Mouse (Mus musculus): ENCODE measurements around the gene Metrnl. TPM values are rescaled to one million over a fixed set of nuclear protein-coding genes. Genes with fewer than 3 reads are reported as not detected.

Metrnl gene
- polyA plus RNA-seq, 1 experiment from 2014 or later = 21.2 TPM

DNA sequence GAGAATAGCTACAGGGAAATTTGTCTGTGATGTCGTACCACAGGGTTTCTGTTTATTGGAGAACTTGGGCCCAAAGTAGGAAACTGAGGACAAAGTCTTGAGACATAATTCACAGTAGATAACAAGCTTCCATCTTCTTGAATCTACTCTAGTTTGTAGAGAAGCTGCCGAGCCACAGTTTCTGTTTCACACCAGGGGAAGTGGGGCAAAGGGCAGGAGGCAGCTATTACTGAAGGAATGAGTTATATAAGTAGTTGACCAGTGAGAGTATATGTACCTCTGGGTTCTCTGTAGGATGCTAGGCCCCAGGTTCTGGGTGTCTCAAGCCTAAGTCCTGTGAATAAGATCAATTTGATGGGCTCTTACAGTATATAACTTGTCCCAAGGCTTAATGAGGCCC lies 12.2 kb downstream of the Metrnl start:
- ATAC-seq (ENCODE audit: low read depth) = no peak
- H3K9me3 ChIP-seq = no peaks in the 10 kb centered on the region
- 87% methylated on average over 2 of the region's 2 CpGs for WGBS

GRCm38 (mm10) chr11:121714745-121715485 lies 13.6 kb downstream of the Metrnl start:
- Histone ChIP-seq H3K36me3 (no peaks in the 10 kb centered on the region), H3K9me3 (no peaks in the 10 kb centered on the region), H3K4me3 (no peak overlapping the region), H3K27ac (replicated peaks) (no peak overlapping the region), H3K4me2 (no peak overlapping the region), H3K27me3 (no peaks in the 10 kb centered on the region), H3K9ac (no peak overlapping the region), H3K4me1 (replicated peaks) (no peaks in the 10 kb centered on the region)
- no peak for ATAC-seq (ENCODE audit: low read depth)
- 79% methylated on average over 2 of the region's 2 CpGs for WGBS

More for the DNA sequence above, 12.2 kb downstream of the Metrnl start:
- H3K27ac ChIP-seq (replicated peaks) = no peak overlapping the region
- no peaks in the 10 kb centered on the region for H3K36me3 ChIP-seq
- no peaks in the 10 kb centered on the region for H3K4me1 ChIP-seq (replicated peaks)
- H3K4me3 ChIP-seq = no peak overlapping the region
- H3K4me2 ChIP-seq = no peak overlapping the region
- H3K9ac ChIP-seq = no peak overlapping the region
- no peaks in the 10 kb centered on the region for H3K27me3 ChIP-seq

DNA sequence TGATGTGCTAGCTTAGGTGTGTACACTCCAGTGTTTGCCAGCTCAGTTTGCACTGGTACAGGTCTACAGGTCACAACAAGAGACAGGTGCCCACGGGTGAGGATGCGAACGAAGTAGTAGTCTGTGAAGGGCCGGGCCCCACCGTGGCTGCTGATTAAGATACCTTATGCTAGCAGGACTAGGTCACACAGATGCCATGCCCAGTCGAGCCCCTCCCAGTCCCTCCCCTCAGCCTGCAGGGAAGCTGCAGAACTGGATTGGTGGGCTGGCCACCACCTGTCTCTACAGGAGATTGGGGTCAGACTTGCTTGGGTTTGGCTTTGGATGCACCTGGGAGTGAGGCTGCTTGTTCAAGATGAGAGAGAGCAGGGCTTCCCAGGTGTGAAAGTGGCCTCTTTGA lies 16.4 kb downstream of the Metrnl start:
- no peak overlapping the region for H3K9ac ChIP-seq
- no peak for ATAC-seq (ENCODE audit: low read depth)
- H3K9me3 ChIP-seq = no peaks in the 10 kb centered on the region
- WGBS = 65% methylated on average over 6 of the region's 6 CpGs
- H3K36me3 ChIP-seq = no peaks in the 10 kb centered on the region
- H3K4me1 ChIP-seq (replicated peaks) = peaks cover 5% of the 10 kb centered on the region
- H3K4me3 ChIP-seq = no peak overlapping the region
- H3K27ac ChIP-seq (replicated peaks) = no peak overlapping the region
- no peaks in the 10 kb centered on the region for H3K27me3 ChIP-seq
- H3K4me2 ChIP-seq = no peak overlapping the region

DNA sequence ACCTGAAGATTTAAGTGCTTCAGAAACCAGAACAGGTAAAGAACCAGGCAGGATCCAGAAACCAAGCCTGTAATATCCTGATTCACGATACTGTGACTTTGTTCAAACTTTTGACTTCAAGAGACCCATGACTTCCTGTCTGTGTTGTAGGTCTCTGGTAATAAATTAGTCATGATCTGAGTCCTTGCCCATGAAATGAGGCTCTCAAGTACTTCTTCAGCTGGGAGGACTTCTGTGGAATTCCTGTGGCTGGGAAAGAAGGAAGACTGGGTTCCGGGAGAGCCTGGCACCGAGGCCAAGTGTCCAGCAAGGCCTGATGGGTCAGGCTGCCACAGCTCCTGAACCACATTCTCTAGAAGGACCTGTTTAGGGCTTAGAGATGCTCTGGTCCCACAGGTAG lies 19.4 kb downstream of the Metrnl start:
- peaks cover 5% of the 10 kb centered on the region for H3K4me1 ChIP-seq (replicated peaks)

GRCm38 (mm10) chr11:121722434-121722833 lies 21.1 kb downstream of the Metrnl start:
- H3K27ac ChIP-seq (replicated peaks) = no peak overlapping the region
- no peak for ATAC-seq (ENCODE audit: low read depth)
- H3K36me3 ChIP-seq = no peaks in the 10 kb centered on the region
- H3K9me3 ChIP-seq = no peaks in the 10 kb centered on the region
- no peak overlapping the region for H3K4me3 ChIP-seq
- H3K4me2 ChIP-seq = no peak overlapping the region
- H3K9ac ChIP-seq = no peak overlapping the region
- 86% methylated on average over 2 of the region's 2 CpGs for WGBS
- peaks cover 5% of the 10 kb centered on the region for H3K4me1 ChIP-seq (replicated peaks)
- H3K27me3 ChIP-seq = no peaks in the 10 kb centered on the region

More for the DNA sequence above, 19.4 kb downstream of the Metrnl start:
- H3K36me3 ChIP-seq = no peaks in the 10 kb centered on the region
- H3K9me3 ChIP-seq = no peaks in the 10 kb centered on the region
- no peaks in the 10 kb centered on the region for H3K27me3 ChIP-seq
- no peak overlapping the region for H3K27ac ChIP-seq (replicated peaks)
- WGBS = 87% methylated on average over 3 of the region's 3 CpGs
- H3K4me3 ChIP-seq = no peak overlapping the region
- H3K9ac ChIP-seq = no peak overlapping the region
- ATAC-seq (ENCODE audit: low read depth) = no peak
- no peak overlapping the region for H3K4me2 ChIP-seq

- WGBS = 72% methylated on average over 2 of the region's 2 CpGs
- H3K27ac ChIP-seq (replicated peaks) = no peak overlapping the region
- ATAC-seq (ENCODE audit: low read depth) = no peak
- H3K9me3 ChIP-seq = 0 out of 2 replicates have a peak, but pooled peaks cover 3% of the 10 kb centered on the region
- no peak overlapping the region for H3K4me3 ChIP-seq
- H3K9ac ChIP-seq = no peak overlapping the region
- H3K27me3 ChIP-seq = no peaks in the 10 kb centered on the region
- peaks cover 3% of the 10 kb centered on the region for H3K4me1 ChIP-seq (replicated peaks)
- no peak overlapping the region for H3K4me2 ChIP-seq
- no peaks in the 10 kb centered on the region for H3K36me3 ChIP-seq
These were observed 25.3 kb downstream of the Metrnl start for GRCm38 (mm10) chr11:121726625-121727024.

GRCm38 (mm10) chr11:121734184-121734583 lies 32.8 kb downstream of the Metrnl start:
- Histone ChIP-seq H3K4me1 (replicated peaks) (peaks cover 8% of the 10 kb centered on the region; the same call in 1 of the 2 replicates), H3K27me3 (no peaks in the 10 kb centered on the region), H3K4me2 (no peak overlapping the region), H3K4me3 (no peak overlapping the region), H3K9me3 (no peaks in the 10 kb centered on the region), H3K36me3 (no peaks in the 10 kb centered on the region), H3K27ac (replicated peaks) (no peak overlapping the region), H3K9ac (no peak overlapping the region)
- 85% methylated on average over 1 of the region's 1 CpGs for WGBS
- ATAC-seq (ENCODE audit: low read depth) = no peak

- Histone ChIP-seq H3K9me3 (no peaks in the 10 kb centered on the region), H3K4me3 (no peak overlapping the region), H3K4me2 (no peak overlapping the region), H3K27me3 (no peaks in the 10 kb centered on the region), H3K4me1 (replicated peaks) (peaks cover 8% of the 10 kb centered on the region; the same call in 1 of the 2 replicates), H3K27ac (replicated peaks) (no peak overlapping the region), H3K9ac (no peak overlapping the region), H3K36me3 (no peaks in the 10 kb centered on the region)
- no peak for ATAC-seq (ENCODE audit: low read depth)
- WGBS = 4% methylated on average over 1 of the region's 1 CpGs
These were observed 33.5 kb downstream of the Metrnl start for GRCm38 (mm10) chr11:121734892-121735291.

GRCm38 (mm10) chr11:121738616-121739015 lies 37.3 kb downstream of the Metrnl start:
- Histone ChIP-seq H3K27ac (replicated peaks) (no peak overlapping the region), H3K36me3 (no peaks in the 10 kb centered on the region), H3K4me2 (no peak overlapping the region), H3K4me1 (replicated peaks) (peaks cover 8% of the 10 kb centered on the region; the same call in 1 of the 2 replicates), H3K27me3 (no peaks in the 10 kb centered on the region), H3K9ac (no peak overlapping the region), H3K4me3 (no peak overlapping the region), H3K9me3 (no peaks in the 10 kb centered on the region)
- no peak for ATAC-seq (ENCODE audit: low read depth)
- 54% methylated on average over 3 of the region's 3 CpGs for WGBS

GRCm38 (mm10) chr11:121740906-121741305 lies 39.6 kb downstream of the Metrnl start:
- Histone ChIP-seq H3K27me3 (no peaks in the 10 kb centered on the region), H3K36me3 (no peaks in the 10 kb centered on the region), H3K9me3 (no peaks in the 10 kb centered on the region), H3K4me2 (no peak overlapping the region), H3K4me1 (replicated peaks) (no peaks in the 10 kb centered on the region; the same call in 1 of the 2 replicates), H3K27ac (replicated peaks) (no peak overlapping the region), H3K4me3 (no peak overlapping the region), H3K9ac (no peak overlapping the region)
- ATAC-seq (ENCODE audit: low read depth) = no peak
- 71% methylated on average over 1 of the region's 1 CpGs for WGBS

DNA sequence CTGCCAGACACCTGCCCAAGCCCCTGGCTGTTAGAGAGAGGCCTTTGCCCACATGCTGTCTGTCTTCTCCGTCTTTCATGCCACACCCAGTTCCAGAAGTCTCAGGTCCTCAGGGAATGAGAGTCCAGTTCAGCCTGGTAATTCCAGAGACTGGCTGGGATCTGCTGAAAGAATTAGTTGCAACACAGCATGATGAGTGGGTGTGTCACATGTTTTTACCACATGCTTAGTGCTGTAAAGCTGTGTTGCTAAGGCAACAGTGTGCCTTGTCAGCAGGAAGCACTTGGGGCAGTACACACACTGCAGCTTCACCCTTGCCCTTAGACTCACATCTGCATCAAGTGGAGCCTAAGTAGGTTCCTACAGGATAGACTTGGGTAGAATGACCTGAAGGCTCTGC lies 40.1 kb downstream of the Metrnl start:
- no peaks in the 10 kb centered on the region for H3K9me3 ChIP-seq
- no peak for ATAC-seq (ENCODE audit: low read depth)
- no peaks in the 10 kb centered on the region for H3K36me3 ChIP-seq
- WGBS = 57% methylated on average over 1 of the region's 1 CpGs
- H3K4me3 ChIP-seq = no peak overlapping the region
- no peaks in the 10 kb centered on the region for H3K27me3 ChIP-seq
- no peak overlapping the region for H3K27ac ChIP-seq (replicated peaks)
- no peak overlapping the region for H3K4me2 ChIP-seq
- H3K9ac ChIP-seq = no peak overlapping the region
- H3K4me1 ChIP-seq (replicated peaks) = no peaks in the 10 kb centered on the region; the same call in 1 of the 2 replicates

DNA sequence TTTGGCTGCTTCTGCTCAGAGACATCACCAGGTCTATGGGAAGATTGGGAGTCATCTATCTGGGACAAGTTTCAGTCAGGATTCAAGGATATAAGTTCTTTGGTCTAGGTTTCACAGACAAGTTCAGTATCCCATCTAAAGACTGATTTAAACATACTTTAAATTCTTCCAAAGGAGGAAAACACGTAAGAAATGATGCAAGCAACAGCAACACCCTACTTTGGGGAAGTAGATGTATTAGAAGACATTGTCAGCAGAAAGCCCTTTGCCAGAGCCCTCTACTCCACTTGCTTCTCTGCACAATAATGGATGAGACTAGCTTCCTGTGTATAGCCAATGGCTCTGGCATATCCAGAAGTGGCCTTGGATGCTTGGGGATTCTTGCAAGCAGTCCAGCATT lies 41.8 kb downstream of the Metrnl start:
- WGBS = 87% methylated on average over 1 of the region's 1 CpGs

More for the DNA sequence above, 41.8 kb downstream of the Metrnl start:
- no peak for ATAC-seq (ENCODE audit: low read depth)
- no peaks in the 10 kb centered on the region; the same call in 1 of the 2 replicates for H3K4me1 ChIP-seq (replicated peaks)
- no peaks in the 10 kb centered on the region for H3K27me3 ChIP-seq
- H3K27ac ChIP-seq (replicated peaks) = no peak overlapping the region
- H3K4me3 ChIP-seq = no peak overlapping the region
- no peak overlapping the region for H3K9ac ChIP-seq
- H3K9me3 ChIP-seq = no peaks in the 10 kb centered on the region
- H3K36me3 ChIP-seq = no peaks in the 10 kb centered on the region
- no peak overlapping the region for H3K4me2 ChIP-seq
